Mouse (Mus musculus) limb, embryonic 13.5 days (tissue): ENCODE measurements at regions not wholly inside any gene's neighbourhood (a gene's known extent, or its start where the extent isn't known, plus 50 kb on each side); places are given as distances from the start of the nearest gene placed in this dataset.

Experiments used
- ATAC-seq: fragments of 200-750 bp; cut with Nextera tagmentation; 2 replicates; pipeline ENCODE4 v1.8.0; 2017; ENCODE audit warnings: low read depth, moderate number of reproducible peaks, moderate TSS enrichment; ENCODE audit not compliant: low FRiP score
- H3K27ac ChIP-seq: fragments of 300-500 bp; sonication (generic); 2 replicates; pipeline ENCODE4 v1.5.1; 2015; ENCODE audit warnings: inconsistent platforms, mild to moderate bottlenecking, moderate library complexity
- H3K27me3 ChIP-seq: fragments of 300-500 bp; sonication (generic); 2 replicates; pipeline ENCODE4 v1.6.1; 2015; ENCODE audit warnings: mild to moderate bottlenecking, inconsistent platforms
- H3K36me3 ChIP-seq: fragments of 300-500 bp; sonication (generic); 2 replicates; pipeline ENCODE4 v1.6.1; 2015; ENCODE audit warnings: inconsistent platforms, mild to moderate bottlenecking, moderate library complexity
- H3K4me1 ChIP-seq: fragments of 300-500 bp; sonication (generic); 2 replicates; pipeline ENCODE4 v1.6.1; 2015; ENCODE audit warnings: inconsistent platforms
- H3K4me2 ChIP-seq: fragments of 300-500 bp; sonication (generic); replicated peaks from 2 replicates; pipeline ENCODE4 v1.6.1; 2015; ENCODE audit warnings: inconsistent platforms, mild to moderate bottlenecking, moderate library complexity
- H3K4me3 ChIP-seq: fragments of 300-500 bp; sonication (generic); 2 replicates; pipeline ENCODE4 v1.5.1; 2015; ENCODE audit warnings: moderate library complexity, mild to moderate bottlenecking, inconsistent platforms
- H3K9ac ChIP-seq: fragments of 300-500 bp; sonication (generic); 2 replicates; pipeline ENCODE4 v1.6.1; 2015; ENCODE audit warnings: mild to moderate bottlenecking, inconsistent platforms
- H3K9me3 ChIP-seq: fragments of 300-500 bp; sonication (generic); 2 replicates; pipeline ENCODE4 v1.6.1; 2016; ENCODE audit warnings: inconsistent platforms
- WGBS: fragments of 180-500 bp; shearing (Covaris S2); methylation state at CpG from one replicate; pipeline ENCODE4 v1.1.7; 2015; 5-methylcytosine and 5-hydroxymethylcytosine counted together

DNA sequence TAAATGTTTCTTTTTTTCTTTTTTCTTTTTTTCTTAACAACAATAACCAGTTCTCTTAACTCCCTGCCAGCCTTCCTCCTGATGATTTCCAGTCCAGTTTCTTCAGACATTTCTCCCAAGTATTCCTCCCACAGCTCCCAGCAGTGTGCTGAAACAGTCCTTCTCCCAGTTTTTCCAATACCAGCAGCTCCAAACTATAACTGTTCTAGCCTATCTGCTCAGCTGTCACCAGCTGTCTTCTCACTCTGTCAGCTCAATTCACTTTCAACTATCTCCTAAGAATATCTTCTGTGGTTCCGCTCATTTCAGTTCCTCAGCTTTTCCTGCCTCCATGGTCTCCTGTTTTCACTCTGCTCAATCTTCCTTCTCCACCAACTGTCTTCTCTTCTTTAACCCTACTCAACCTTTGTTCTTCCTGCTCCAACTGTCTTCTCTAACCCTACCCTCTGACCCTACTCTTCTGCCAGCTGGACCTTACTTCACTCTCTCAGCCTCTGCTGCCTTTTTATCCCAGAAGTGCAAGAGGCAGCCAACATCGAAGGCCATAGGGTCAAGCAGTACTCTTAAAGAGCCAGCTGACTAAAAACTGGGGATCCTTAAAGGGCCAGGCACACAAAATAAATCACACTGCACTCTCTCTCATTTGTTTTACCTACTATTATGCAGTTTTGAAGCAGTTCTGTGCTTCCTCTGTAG lies 224.0 kb downstream of the Rsl24d1 start:
- H3K4me3 ChIP-seq: no peak overlapping the region
- no peaks in the 10 kb centered on the region for H3K27me3 ChIP-seq
- H3K9ac ChIP-seq: no peak overlapping the region
- H3K9me3 ChIP-seq: peaks cover 10% of the 10 kb centered on the region
- 64% methylated on average over 2 of the region's 2 CpGs for WGBS
- no peak for ATAC-seq
- no peak overlapping the region for H3K4me2 ChIP-seq
- no peak overlapping the region for H3K27ac ChIP-seq
- H3K4me1 ChIP-seq: no peaks in the 10 kb centered on the region
- no peaks in the 10 kb centered on the region for H3K36me3 ChIP-seq

DNA sequence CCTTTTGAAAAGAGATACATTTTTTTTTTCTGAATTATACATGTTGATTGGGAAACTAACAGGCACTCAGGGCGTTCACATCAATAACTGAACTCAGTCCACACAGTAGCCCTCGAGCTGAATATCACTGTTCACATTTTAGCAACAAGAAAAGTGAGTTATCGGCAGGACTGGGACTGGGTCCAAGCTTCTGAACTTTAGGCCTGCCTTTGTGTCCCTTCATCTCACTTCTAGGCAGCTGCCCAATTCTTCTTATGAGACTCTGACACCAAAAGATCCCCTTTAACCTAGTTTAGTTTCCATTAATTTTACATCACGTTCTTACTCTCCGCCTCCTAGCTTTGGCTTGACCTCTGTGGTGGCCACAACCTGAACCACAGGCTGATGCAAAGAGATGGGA lies 242.7 kb downstream of the Rsl24d1 start:
- Histone ChIP-seq H3K9me3 (no peaks in the 10 kb centered on the region), H3K27ac (no peak overlapping the region), H3K36me3 (no peaks in the 10 kb centered on the region), H3K9ac (no peak overlapping the region), H3K27me3 (no peaks in the 10 kb centered on the region), H3K4me3 (no peak overlapping the region), H3K4me1 (no peaks in the 10 kb centered on the region), H3K4me2 (no peak overlapping the region)
- 82% methylated on average over 5 of the region's 5 CpGs for WGBS
- ATAC-seq: no peak

- H3K27ac ChIP-seq: no peak overlapping the region
- WGBS: 92% methylated on average over 6 of the region's 6 CpGs
- no peaks in the 10 kb centered on the region for H3K27me3 ChIP-seq
- H3K4me3 ChIP-seq: no peak overlapping the region
- ATAC-seq: no peak
- no peaks in the 10 kb centered on the region for H3K4me1 ChIP-seq
- no peak overlapping the region for H3K4me2 ChIP-seq
- no peaks in the 10 kb centered on the region for H3K9me3 ChIP-seq
- H3K9ac ChIP-seq: no peak overlapping the region
- no peaks in the 10 kb centered on the region for H3K36me3 ChIP-seq
Observed at GRCm38 (mm10) chr9:73358968-73359367, 245.7 kb downstream of the Rsl24d1 start.

DNA sequence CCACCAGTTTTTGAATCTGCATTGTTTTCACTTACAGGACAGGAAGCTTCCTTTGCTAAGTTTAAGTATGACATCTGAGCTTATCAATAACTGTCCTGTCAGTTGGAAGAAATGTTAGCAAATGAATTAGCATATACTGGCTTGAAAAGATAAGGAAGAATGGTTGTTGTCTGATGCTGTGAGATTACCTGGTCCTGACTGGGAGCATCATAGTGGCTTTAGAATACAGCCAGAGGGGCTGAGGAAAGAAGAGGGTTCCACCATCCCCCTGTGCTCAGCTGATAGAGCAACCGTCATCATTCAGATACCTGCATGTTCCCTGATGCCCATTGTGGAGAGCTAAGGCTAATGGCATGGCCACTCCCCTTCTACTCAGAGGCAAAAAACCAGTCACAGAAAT lies 267.5 kb downstream of the Rsl24d1 start:
- Histone ChIP-seq H3K4me2 (no peak overlapping the region), H3K36me3 (no peaks in the 10 kb centered on the region), H3K4me1 (no peaks in the 10 kb centered on the region), H3K4me3 (no peak overlapping the region), H3K27me3 (no peaks in the 10 kb centered on the region), H3K27ac (no peak overlapping the region), H3K9me3 (no peaks in the 10 kb centered on the region), H3K9ac (no peak overlapping the region)
- ATAC-seq: no peak
- 83% methylated on average over 1 of the region's 1 CpGs for WGBS

GRCm38 (mm10) chr9:73392036-73392435 lies 278.8 kb downstream of the Rsl24d1 start:
- no peaks in the 10 kb centered on the region for H3K27me3 ChIP-seq
- H3K36me3 ChIP-seq: no peaks in the 10 kb centered on the region
- H3K4me3 ChIP-seq: no peak overlapping the region
- H3K27ac ChIP-seq: no peak overlapping the region
- no peak overlapping the region for H3K9ac ChIP-seq
- H3K4me2 ChIP-seq: no peak overlapping the region
- no peak for ATAC-seq
- H3K4me1 ChIP-seq: no peaks in the 10 kb centered on the region
- WGBS: 61% methylated on average over 7 of the region's 7 CpGs
- no peaks in the 10 kb centered on the region for H3K9me3 ChIP-seq

DNA sequence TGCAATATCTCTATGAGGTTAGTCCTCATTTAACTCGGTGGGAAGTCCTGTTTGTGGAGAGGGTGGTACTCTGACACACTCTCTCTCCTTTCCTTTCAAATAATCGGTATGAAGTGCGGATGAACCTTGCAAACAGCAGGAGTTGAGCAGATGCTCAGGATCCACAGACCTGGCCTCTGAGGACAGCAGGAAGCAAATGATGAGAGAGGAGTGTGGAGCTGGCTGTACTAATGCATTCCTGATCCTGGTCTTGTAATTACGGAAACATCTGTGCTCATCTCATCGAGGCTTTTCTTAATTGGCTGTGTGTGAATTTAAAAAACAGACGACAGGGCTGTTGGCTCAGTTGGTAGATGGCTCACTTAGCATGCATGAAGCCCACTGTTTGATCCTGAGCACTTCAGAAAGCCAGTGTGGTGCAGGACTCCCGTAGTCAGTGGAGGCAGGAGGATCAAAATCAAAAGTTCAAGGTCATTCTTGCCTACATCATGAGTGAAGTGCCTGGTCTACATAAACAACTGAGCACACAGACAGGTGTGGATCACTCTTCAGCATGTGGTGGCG lies 300.2 kb downstream of the Rsl24d1 start:
- no peak for ATAC-seq
- Histone ChIP-seq H3K4me3 (no peak overlapping the region), H3K36me3 (no peaks in the 10 kb centered on the region), H3K27me3 (no peaks in the 10 kb centered on the region), H3K9me3 (no peaks in the 10 kb centered on the region), H3K4me2 (no peak overlapping the region), H3K4me1 (peaks cover 17% of the 10 kb centered on the region), H3K9ac (no peak overlapping the region), H3K27ac (no peak overlapping the region)
- 67% methylated on average over 8 of the region's 8 CpGs for WGBS

GRCm38 (mm10) chr9:73416084-73416777 lies 303.0 kb downstream of the Rsl24d1 start:
- no peak overlapping the region for H3K4me2 ChIP-seq
- H3K27me3 ChIP-seq: no peaks in the 10 kb centered on the region
- no peak overlapping the region for H3K9ac ChIP-seq
- no peak overlapping the region for H3K4me3 ChIP-seq
- WGBS: 82% methylated on average over 10 of the region's 10 CpGs
- H3K27ac ChIP-seq: no peak overlapping the region
- no peaks in the 10 kb centered on the region for H3K36me3 ChIP-seq
- ATAC-seq: no peak
- no peaks in the 10 kb centered on the region for H3K9me3 ChIP-seq
- H3K4me1 ChIP-seq: peaks cover 17% of the 10 kb centered on the region
